20 mouse cellular contexts compared by ENCODE assay signal in genomic region chr9:33222066-33222805, GRCm38 (mm10).
A peak's percentile ranks its signal among the peaks of the same experiment; 100 is the strongest.
DNase-seq lines count a peak whose midpoint lies in the region; ATAC-seq and TF ChIP-seq lines count a peak whose summit lies in the region.
"Had no signal": no experiment of that assay in that cellular context is flagged by ENCODE, and none has a peak within 500 bp of the region (broad histone marks: within the 10 kb centered on the region; RNA-seq: fewer than 3 reads in every experiment).

No protein-coding gene starts in this region.

- H3K4me2 ChIP-seq in neural tube, embryonic 12.5 days (replicated peaks), result no peak overlapping the region
- no peak overlapping the region for H3K4me2 ChIP-seq in neural tube, embryonic 15.5 days
- no peak overlapping the region for H3K4me2 ChIP-seq in embryonic facial prominence, embryonic 14.5 days (ENCODE audit: low read depth, low read length)
- H3K4me2 ChIP-seq in myocyte (ENCODE audit: low read depth), result peak overlapping the region; percentile 51
- H3K4me2 ChIP-seq: heart, embryonic 13.5 days; hindbrain, embryonic 15.5 days had no signal

- H3K9ac ChIP-seq in neural tube, embryonic 12.5 days, result no peak overlapping the region
- no peak overlapping the region for H3K9ac ChIP-seq in neural tube, embryonic 15.5 days (replicated peaks)
- no peak overlapping the region for H3K9ac ChIP-seq in embryonic facial prominence, embryonic 14.5 days (ENCODE audit: low read depth, low read length)
- H3K9ac ChIP-seq: heart, embryonic 13.5 days; hindbrain, embryonic 15.5 days had no signal

- H3K4me1 ChIP-seq in neural tube, embryonic 12.5 days, result peaks cover 7% of the 10 kb centered on the region; the same call in 1 of the 2 replicates
- H3K4me1 ChIP-seq in neural tube, embryonic 15.5 days, result peaks cover 6% of the 10 kb centered on the region
- peaks cover 6% of the 10 kb centered on the region; the same call in 1 of the 2 replicates for H3K4me1 ChIP-seq in embryonic facial prominence, embryonic 14.5 days (ENCODE audit: control insufficient read depth, insufficient read depth, low read length)
- H3K4me1 ChIP-seq: heart, embryonic 13.5 days; hindbrain, embryonic 15.5 days had no signal

- no peak overlapping the region for H3ac ChIP-seq in myocyte (ENCODE audit: control insufficient read depth, insufficient read length)

- H3K27ac ChIP-seq in neural tube, embryonic 12.5 days, result no peak overlapping the region
- no peak overlapping the region for H3K27ac ChIP-seq in neural tube, embryonic 15.5 days (replicated peaks)
- no peak overlapping the region for H3K27ac ChIP-seq in embryonic facial prominence, embryonic 14.5 days (replicated peaks; ENCODE audit: low read depth, low read length)
- H3K27ac ChIP-seq: heart, embryonic 13.5 days; hindbrain, embryonic 15.5 days had no signal

- WGBS in neural tube, embryonic 12.5 days, result 62% methylated on average over 11 of the region's 11 CpGs
- 44% methylated on average over 11 of the region's 11 CpGs for WGBS in neural tube, embryonic 15.5 days
- 44% methylated on average over 11 of the region's 11 CpGs for WGBS in embryonic facial prominence, embryonic 14.5 days

- 0 out of 2 replicates have a peak, but pooled peaks have one; percentile 7 for ATAC-seq in neural tube, embryonic 12.5 days (ENCODE audit: low FRiP score, low read depth)
- ATAC-seq in neural tube, embryonic 15.5 days (ENCODE audit: low FRiP score), result no peak
- ATAC-seq in embryonic facial prominence, embryonic 14.5 days (ENCODE audit: low read depth), result peak; percentile 68
- ATAC-seq: CD4-positive, CD25-positive, alpha-beta regulatory T cell, adult 4 months; forebrain, embryonic 14.5 days had no signal

- H3K79me2 ChIP-seq in myocyte (ENCODE audit: control insufficient read depth, insufficient read depth), result no peaks in the 10 kb centered on the region

- H3K4me3 ChIP-seq in neural tube, embryonic 12.5 days, result no peak overlapping the region
- H3K4me3 ChIP-seq in neural tube, embryonic 15.5 days (replicated peaks), result no peak overlapping the region
- H3K4me3 ChIP-seq in embryonic facial prominence, embryonic 14.5 days (ENCODE audit: low read depth, low read length), result no peak overlapping the region
- H3K4me3 ChIP-seq in myocyte, result no peak overlapping the region
- H3K4me3 ChIP-seq: heart, embryonic 13.5 days; hindbrain, embryonic 15.5 days had no signal

- no peak for TF ChIP-seq POLR2A in myocyte (IDR thresholded peaks at IDR 0.05; ENCODE audit: insufficient read length, low read depth)

- H3K9me3 ChIP-seq in neural tube, embryonic 12.5 days, result no peaks in the 10 kb centered on the region
- H3K9me3 ChIP-seq in neural tube, embryonic 15.5 days (replicated peaks), result no peaks in the 10 kb centered on the region
- H3K9me3 ChIP-seq in embryonic facial prominence, embryonic 14.5 days (ENCODE audit: control insufficient read depth, low read length), result no peaks in the 10 kb centered on the region
- H3K9me3 ChIP-seq: hindbrain, embryonic 15.5 days had no signal

- peak; percentile 69 for DNase-seq in NIH3T3 (ENCODE audit: low read depth)
- peak; percentile 51 for DNase-seq in embryonic facial prominence, embryonic 14.5 days (ENCODE audit: low spot score)
- DNase-seq in natural killer cell, adult 2 months (ENCODE audit: low spot score in 2 of 2), result no peak
- no peak for DNase-seq in adrenal gland, adult 8-10 months
- no peak for DNase-seq in spleen, adult 18-20 months
- DNase-seq: adrenal gland, postnatal 14 days; B cell, adult 2 months; cerebellum, adult 11-12 months; cerebellum, adult 9-10 months; cerebellum, postnatal 25 days; gastrocnemius, postnatal 36 days; heart, adult 11 months; heart, postnatal 36 days had no signal

- no peaks in the 10 kb centered on the region for H3K36me3 ChIP-seq in neural tube, embryonic 12.5 days
- no peaks in the 10 kb centered on the region for H3K36me3 ChIP-seq in neural tube, embryonic 15.5 days
- H3K36me3 ChIP-seq in embryonic facial prominence, embryonic 14.5 days (ENCODE audit: control insufficient read depth, insufficient read depth, low read length), result no peaks in the 10 kb centered on the region
- H3K36me3 ChIP-seq in myocyte (ENCODE audit: control insufficient read depth, insufficient read depth), result no peaks in the 10 kb centered on the region
- H3K36me3 ChIP-seq: heart, embryonic 13.5 days; hindbrain, embryonic 15.5 days had no signal

- no peaks in the 10 kb centered on the region for H3K27me3 ChIP-seq in neural tube, embryonic 12.5 days (replicated peaks)
- no peaks in the 10 kb centered on the region for H3K27me3 ChIP-seq in neural tube, embryonic 15.5 days (replicated peaks)
- no peaks in the 10 kb centered on the region for H3K27me3 ChIP-seq in embryonic facial prominence, embryonic 14.5 days (replicated peaks; ENCODE audit: control insufficient read depth, insufficient read depth, low read length)
- H3K27me3 ChIP-seq in myocyte (ENCODE audit: control insufficient read depth, insufficient read depth, insufficient read length), result no peaks in the 10 kb centered on the region
- H3K27me3 ChIP-seq: heart, embryonic 13.5 days; hindbrain, embryonic 15.5 days had no signal

TF ChIP-seq in myocyte, 11 proteins besides CTCF, POLR2A, EP300 and RAD21:
- TF ChIP-seq POLR2AphosphoS2 (IDR thresholded peaks at IDR 0.05; ENCODE audit: insufficient read length, low read depth), result no peak
- 0 out of 2 replicates have a peak, but pooled peaks have one; percentile 5 for TF ChIP-seq CEBPB (IDR thresholded peaks at IDR 0.05; ENCODE audit: insufficient read depth, poor library complexity, severe bottlenecking)

Comparison
In these comparisons a context has a peak if more than half of its experiments do, and no peak if none do; other contexts are left out.
1. DNase-seq: peak in NIH3T3 (single experiment) and embryonic facial prominence, embryonic 14.5 days (single experiment); none in natural killer cell, adult 2 months (0 of 2), adrenal gland, adult 8-10 months (single experiment) and spleen, adult 18-20 months (0 of 2).